Mouse (Mus musculus) heart, embryonic 16.5 days (tissue): ENCODE data around the gene Tmem117. TPM values are rescaled to one million over a fixed set of nuclear protein-coding genes. Genes with fewer than 3 reads are reported as not detected.

ENCODE experiments used
- ATAC-seq: fragments of 200-750 bp; cut with Nextera tagmentation; replicated peaks from 2 replicates; pipeline ENCODE4 v1.8.0; 2017; ENCODE audit warnings: moderate number of reproducible peaks; ENCODE audit not compliant: insufficient read depth, low FRiP score; ENCODE audit errors: extremely low read depth
- H3K27ac ChIP-seq: fragments of 300-500 bp; sonication (generic); 2 replicates; pipeline ENCODE4 v1.5.1; 2014; ENCODE audit warnings: mild to moderate bottlenecking, low read length, control low read depth, moderate library complexity
- H3K27me3 ChIP-seq: fragments of 300-500 bp; sonication (generic); 2 replicates; pipeline ENCODE4 v1.6.1; 2014; ENCODE audit warnings: low read length, mixed read lengths; ENCODE audit not compliant: control insufficient read depth, insufficient read depth
- H3K36me3 ChIP-seq: fragments of 300-500 bp; sonication (generic); 2 replicates; pipeline ENCODE4 v1.6.1; 2014; ENCODE audit not compliant: control insufficient read depth, insufficient read depth
- H3K4me1 ChIP-seq: fragments of 300-500 bp; sonication (generic); 2 replicates; pipeline ENCODE4 v1.6.1; 2014; ENCODE audit warnings: low read length, mixed read lengths; ENCODE audit not compliant: control insufficient read depth, insufficient read depth
- H3K4me2 ChIP-seq: fragments of 300-500 bp; sonication (generic); 2 replicates; pipeline ENCODE4 v1.6.1; 2014; ENCODE audit warnings: low read depth, mild to moderate bottlenecking, control low read depth, low read length
- H3K4me3 ChIP-seq: fragments of 300-500 bp; sonication (generic); 2 replicates; pipeline ENCODE4 v1.5.1; 2014; ENCODE audit warnings: mild to moderate bottlenecking, control low read depth, low read length
- H3K9ac ChIP-seq: fragments of 300-500 bp; sonication (generic); 2 replicates; pipeline ENCODE4 v1.6.1; 2014; ENCODE audit warnings: low read length, control low read depth
- H3K9me3 ChIP-seq: fragments of 300-500 bp; sonication (generic); replicated peaks from 2 replicates; pipeline ENCODE4 v1.6.1; 2016; ENCODE audit warnings: low read length; ENCODE audit not compliant: control insufficient read depth
- WGBS: fragments of 180-500 bp; shearing (Covaris S2); extraction: QIAGEN DNeasy Blood & Tissue Kit; methylation state at CpG from one replicate; pipeline ENCODE4 v1.1.7; 2014; 5-methylcytosine and 5-hydroxymethylcytosine counted together
- polyA plus RNA-seq: library from polyadenylated mRNA; unstranded; fragments of >200 nt; fragmentation: Nextera tagmentation; extraction: Ambion mirVana; gene quantifications from 2 replicates; pipeline ENCODE4 v1.2.1, GENCODE M21; 2015

Tmem117 gene
- polyA plus RNA-seq, 1 experiment from 2014 or later = 2.6 TPM

DNA sequence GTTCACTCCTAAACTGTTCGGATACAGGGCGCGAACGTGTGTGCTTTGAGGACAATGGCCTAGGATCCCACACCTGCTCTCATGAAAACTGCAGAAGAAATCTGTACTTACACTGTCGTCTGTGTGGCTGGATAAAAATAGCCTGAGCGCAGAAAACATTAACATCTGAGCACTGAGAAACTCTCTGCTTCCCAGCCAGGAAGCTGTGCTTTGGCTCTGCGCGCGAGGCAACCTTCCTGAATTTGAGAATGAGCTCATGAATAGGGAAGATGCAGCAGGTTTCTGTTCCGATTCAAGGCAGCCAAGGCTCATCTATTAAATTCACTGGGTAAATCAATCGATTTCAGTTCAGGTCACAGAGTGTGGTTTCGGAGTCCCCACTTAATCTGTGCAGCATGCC lies 446.3 kb downstream of the Tmem117 start:
- WGBS = 79% methylated on average over 12 of the region's 12 CpGs
- H3K9me3 ChIP-seq = no peaks in the 10 kb centered on the region
- H3K27me3 ChIP-seq = no peaks in the 10 kb centered on the region
- no peak overlapping the region for H3K4me3 ChIP-seq
- H3K4me1 ChIP-seq = no peaks in the 10 kb centered on the region
- H3K36me3 ChIP-seq = no peaks in the 10 kb centered on the region
- ATAC-seq = no peak
- H3K27ac ChIP-seq = no peak overlapping the region
- no peak overlapping the region for H3K4me2 ChIP-seq
- H3K9ac ChIP-seq = no peak overlapping the region

DNA sequence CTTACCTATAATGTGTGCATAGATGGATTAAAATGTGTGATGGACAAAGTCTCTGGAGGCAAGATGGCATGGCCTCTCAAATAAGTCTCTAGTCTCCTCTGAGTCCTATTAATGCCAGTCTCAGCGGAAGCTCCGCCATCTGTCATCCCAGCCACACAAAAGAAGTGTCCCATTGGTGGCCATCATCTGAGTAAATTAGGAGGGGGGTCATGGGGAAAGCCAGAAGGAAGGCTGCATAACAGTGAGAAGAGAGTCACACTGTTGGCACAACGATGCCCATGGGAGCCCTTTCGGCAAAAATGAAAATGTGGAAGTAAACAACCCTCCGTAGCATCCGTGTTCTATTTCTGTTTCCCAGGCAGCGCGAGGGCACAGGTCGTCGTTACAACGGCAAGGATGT lies 452.6 kb downstream of the Tmem117 start:
- no peaks in the 10 kb centered on the region for H3K9me3 ChIP-seq
- H3K27ac ChIP-seq = no peak overlapping the region
- no peaks in the 10 kb centered on the region for H3K27me3 ChIP-seq
- H3K4me1 ChIP-seq = no peaks in the 10 kb centered on the region
- no peak overlapping the region for H3K4me3 ChIP-seq
- ATAC-seq = no peak
- H3K36me3 ChIP-seq = no peaks in the 10 kb centered on the region
- no peak overlapping the region for H3K9ac ChIP-seq
- WGBS = 90% methylated on average over 11 of the region's 11 CpGs
- H3K4me2 ChIP-seq = no peak overlapping the region

DNA sequence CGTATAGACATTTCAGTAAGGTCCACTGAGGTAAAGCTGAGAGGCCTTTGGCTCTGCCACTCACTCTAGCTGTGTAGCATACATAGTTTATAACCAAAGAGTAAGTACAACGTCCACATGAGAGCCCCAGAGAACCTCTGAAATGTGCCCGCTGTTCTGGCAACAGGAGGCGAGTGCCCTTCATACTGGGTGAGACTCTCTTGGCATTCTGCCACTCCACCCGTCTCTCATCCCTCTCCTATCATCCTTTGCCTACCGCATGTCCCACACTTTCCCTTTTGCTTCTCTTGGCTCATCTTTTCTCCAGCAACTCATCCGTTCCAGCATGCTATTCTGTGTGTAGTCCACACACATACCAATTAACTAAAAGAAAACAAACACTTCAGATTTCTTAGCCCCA lies 456.9 kb downstream of the Tmem117 start:
- Histone ChIP-seq H3K36me3 (no peaks in the 10 kb centered on the region), H3K27me3 (no peaks in the 10 kb centered on the region), H3K27ac (no peak overlapping the region), H3K4me2 (no peak overlapping the region), H3K4me3 (no peak overlapping the region), H3K9me3 (no peaks in the 10 kb centered on the region), H3K4me1 (no peaks in the 10 kb centered on the region), H3K9ac (no peak overlapping the region)
- ATAC-seq = no peak
- WGBS = 64% methylated on average over 7 of the region's 7 CpGs

DNA sequence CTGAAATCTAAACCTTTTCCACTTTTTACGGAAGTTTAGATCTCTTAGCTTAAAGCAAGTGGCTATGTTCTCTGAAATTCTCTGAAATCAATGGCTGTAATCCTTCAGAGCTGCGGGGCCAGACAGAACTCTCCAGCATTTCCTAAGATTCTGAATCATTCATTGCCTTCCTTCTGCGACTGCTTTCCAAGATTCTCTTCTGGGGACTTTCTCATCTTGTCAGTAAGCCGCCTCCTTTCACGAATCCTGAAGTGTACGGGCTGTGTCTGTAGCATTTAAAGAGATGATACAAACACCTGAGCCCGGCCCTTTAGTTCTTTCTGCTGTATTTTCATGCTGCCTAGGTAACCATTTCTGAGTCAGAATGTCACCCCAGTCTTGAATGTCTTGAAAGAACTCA lies 471.1 kb downstream of the Tmem117 start:
- WGBS = 81% methylated on average over 7 of the region's 7 CpGs
- no peaks in the 10 kb centered on the region for H3K9me3 ChIP-seq

DNA sequence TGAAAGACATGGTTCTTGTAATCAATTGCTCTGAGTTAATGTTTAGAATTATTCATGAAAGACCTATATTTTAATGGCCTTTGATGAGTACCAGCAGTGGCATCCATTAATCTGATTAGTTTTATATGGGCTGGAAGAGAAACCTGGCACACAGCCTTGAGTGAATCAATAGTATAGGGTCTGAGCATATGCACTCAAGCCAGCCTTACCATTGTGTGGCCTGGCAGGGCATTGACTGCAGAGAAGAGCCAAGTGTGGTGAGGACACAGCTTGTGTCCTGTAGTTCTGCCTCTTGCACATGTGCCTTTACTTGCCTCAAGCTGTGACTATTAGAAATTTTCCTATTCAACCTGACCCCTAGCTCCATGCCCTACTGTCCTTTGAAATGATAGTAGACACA lies 472.5 kb downstream of the Tmem117 start:
- Histone ChIP-seq H3K9ac (no peak overlapping the region), H3K4me2 (no peak overlapping the region), H3K27me3 (no peaks in the 10 kb centered on the region), H3K4me1 (no peaks in the 10 kb centered on the region), H3K9me3 (no peaks in the 10 kb centered on the region), H3K4me3 (no peak overlapping the region), H3K36me3 (no peaks in the 10 kb centered on the region), H3K27ac (no peak overlapping the region)
- no peak for ATAC-seq

More for the DNA sequence above, 471.1 kb downstream of the Tmem117 start:
- H3K4me2 ChIP-seq = no peak overlapping the region
- ATAC-seq = no peak
- H3K4me1 ChIP-seq = no peaks in the 10 kb centered on the region
- H3K27ac ChIP-seq = no peak overlapping the region
- H3K9ac ChIP-seq = no peak overlapping the region
- H3K36me3 ChIP-seq = no peaks in the 10 kb centered on the region
- no peaks in the 10 kb centered on the region for H3K27me3 ChIP-seq
- H3K4me3 ChIP-seq = no peak overlapping the region

DNA sequence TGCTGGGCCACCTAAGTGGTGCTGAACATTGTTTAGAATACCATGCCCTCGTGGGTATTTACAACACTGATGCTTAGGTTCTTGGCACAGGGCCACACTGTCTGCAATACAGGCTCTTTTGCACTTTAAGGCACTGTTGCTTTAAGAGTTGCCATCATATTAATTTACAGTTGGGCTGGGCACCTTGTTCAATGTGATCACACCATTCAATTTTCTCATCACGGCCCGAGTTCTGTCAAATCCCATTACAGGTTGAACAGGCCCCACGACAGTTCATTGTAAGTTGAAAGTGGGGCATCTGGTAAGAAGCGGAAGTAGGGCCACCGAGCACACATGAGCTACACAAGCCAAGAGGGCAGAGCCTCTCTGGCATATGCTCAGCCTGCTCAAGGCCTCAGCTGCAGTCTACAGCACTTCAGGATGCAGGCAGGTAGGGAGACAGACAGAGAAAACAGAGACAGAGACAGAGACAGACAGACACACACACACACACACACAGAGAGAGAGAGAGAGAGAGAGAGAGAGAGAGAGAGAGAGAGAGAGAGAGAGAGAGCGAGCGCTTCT lies 478.3 kb downstream of the Tmem117 start:
- H3K4me3 ChIP-seq = no peak overlapping the region
- H3K4me2 ChIP-seq = no peak overlapping the region
- H3K9me3 ChIP-seq = no peaks in the 10 kb centered on the region
- no peak overlapping the region for H3K27ac ChIP-seq
- H3K27me3 ChIP-seq = no peaks in the 10 kb centered on the region
- H3K9ac ChIP-seq = no peak overlapping the region
- H3K4me1 ChIP-seq = no peaks in the 10 kb centered on the region
- WGBS = 72% methylated on average over 8 of the region's 8 CpGs
- ATAC-seq = no peak
- no peaks in the 10 kb centered on the region for H3K36me3 ChIP-seq

DNA sequence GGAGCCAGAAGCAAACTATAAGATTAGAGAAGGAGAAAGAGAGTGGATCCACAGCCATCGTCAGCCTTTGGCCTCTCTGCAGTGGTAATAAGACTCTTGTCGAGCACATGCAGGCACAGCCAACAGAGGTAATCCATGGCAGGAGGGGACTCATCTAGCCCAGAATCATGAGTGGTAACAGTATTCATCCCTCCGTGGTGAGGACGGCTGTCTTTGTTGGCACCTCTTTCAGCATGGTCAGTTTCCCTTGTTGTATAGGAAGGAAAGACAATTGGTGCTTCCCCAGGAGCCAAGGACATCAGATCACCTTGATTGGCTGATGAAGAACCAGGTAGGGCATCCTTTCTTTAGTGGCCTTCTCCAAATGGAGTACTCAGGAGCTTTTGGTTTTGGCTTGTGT lies 479.6 kb downstream of the Tmem117 start:
- 76% methylated on average over 4 of the region's 4 CpGs for WGBS
- Histone ChIP-seq H3K36me3 (no peaks in the 10 kb centered on the region), H3K27ac (no peak overlapping the region), H3K4me2 (no peak overlapping the region), H3K9ac (no peak overlapping the region), H3K4me3 (no peak overlapping the region), H3K9me3 (no peaks in the 10 kb centered on the region), H3K27me3 (no peaks in the 10 kb centered on the region), H3K4me1 (no peaks in the 10 kb centered on the region)
- no peak for ATAC-seq

DNA sequence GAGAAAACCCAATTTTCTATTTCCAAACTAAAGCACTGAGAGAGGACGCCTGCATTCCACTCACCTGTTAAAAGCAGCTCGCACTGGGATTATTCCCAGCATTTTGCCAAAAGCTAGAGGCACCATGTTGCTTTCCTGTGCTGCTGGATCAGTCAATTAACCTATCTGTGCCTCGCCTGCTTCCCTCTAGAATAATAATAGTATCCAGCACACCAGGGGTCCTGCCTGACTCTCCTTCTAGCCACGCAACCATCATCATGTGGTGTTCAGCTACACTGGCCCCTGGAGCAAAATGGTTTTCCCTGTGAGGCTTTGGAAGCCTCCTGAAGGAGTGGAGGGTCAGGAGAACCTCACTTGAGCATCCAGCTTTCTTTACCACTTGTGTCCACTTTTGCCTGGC lies 502.4 kb downstream of the Tmem117 start:
- ATAC-seq = no peak
- no peaks in the 10 kb centered on the region for H3K9me3 ChIP-seq
- H3K27ac ChIP-seq = no peak overlapping the region
- no peaks in the 10 kb centered on the region for H3K36me3 ChIP-seq
- H3K4me3 ChIP-seq = no peak overlapping the region
- H3K4me1 ChIP-seq = no peaks in the 10 kb centered on the region
- H3K9ac ChIP-seq = no peak overlapping the region
- no peaks in the 10 kb centered on the region for H3K27me3 ChIP-seq
- 63% methylated on average over 4 of the region's 4 CpGs for WGBS
- no peak overlapping the region for H3K4me2 ChIP-seq

DNA sequence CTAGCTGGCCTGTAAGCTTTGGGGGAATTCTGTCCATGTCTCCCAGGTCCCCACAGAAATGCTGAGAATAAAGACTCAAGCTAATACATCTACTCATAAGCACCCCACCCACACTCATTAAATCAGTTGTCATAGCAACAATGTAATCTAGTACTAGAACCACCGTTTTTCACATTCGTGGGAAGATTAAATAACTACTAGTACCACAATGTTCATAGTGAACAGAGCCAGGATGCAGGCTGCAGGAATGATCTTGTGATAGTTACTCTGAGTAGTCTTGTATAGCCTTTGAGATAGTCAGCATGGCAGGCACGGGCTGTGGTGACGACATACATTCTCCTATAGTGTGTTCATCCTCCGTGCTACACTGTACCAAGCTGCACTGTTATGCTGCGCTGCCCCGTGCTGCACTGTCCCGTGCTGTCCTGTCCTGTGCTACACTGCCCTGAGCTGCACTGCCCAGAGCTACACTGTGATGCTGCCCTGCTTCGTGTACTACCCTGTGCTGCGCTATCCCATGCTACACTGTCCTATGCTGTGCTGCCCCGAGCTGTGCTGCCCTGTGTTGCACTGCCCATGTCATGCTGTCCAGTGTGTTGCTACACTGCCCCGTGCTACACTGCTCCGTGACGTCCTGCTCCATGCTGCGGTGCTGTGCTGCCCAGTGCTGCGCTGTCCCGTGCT lies 507.0 kb downstream of the Tmem117 start:
- Histone ChIP-seq H3K27ac (no peak overlapping the region), H3K9ac (no peak overlapping the region), H3K4me1 (no peaks in the 10 kb centered on the region), H3K36me3 (no peaks in the 10 kb centered on the region), H3K27me3 (no peaks in the 10 kb centered on the region), H3K4me3 (no peak overlapping the region), H3K4me2 (no peak overlapping the region), H3K9me3 (no peaks in the 10 kb centered on the region)
- 85% methylated on average over 17 of the region's 17 CpGs for WGBS
- no peak for ATAC-seq
